Mouse (Mus musculus) lung, postnatal 0 days (tissue): Measurements from ENCODE around the gene Acer3.

Experiments used
- CTCF ChIP-seq: IDR thresholded peaks from 2 replicates; pipeline ENCODE4 v1.5.1; 2016; ENCODE audit warnings: antibody characterized with exemption, mild to moderate bottlenecking
- EP300 ChIP-seq: IDR thresholded peaks from 2 replicates; pipeline ENCODE4 v1.6.1; 2016; ENCODE audit warnings: antibody characterized with exemption, mild to moderate bottlenecking, control low read depth

DNA sequence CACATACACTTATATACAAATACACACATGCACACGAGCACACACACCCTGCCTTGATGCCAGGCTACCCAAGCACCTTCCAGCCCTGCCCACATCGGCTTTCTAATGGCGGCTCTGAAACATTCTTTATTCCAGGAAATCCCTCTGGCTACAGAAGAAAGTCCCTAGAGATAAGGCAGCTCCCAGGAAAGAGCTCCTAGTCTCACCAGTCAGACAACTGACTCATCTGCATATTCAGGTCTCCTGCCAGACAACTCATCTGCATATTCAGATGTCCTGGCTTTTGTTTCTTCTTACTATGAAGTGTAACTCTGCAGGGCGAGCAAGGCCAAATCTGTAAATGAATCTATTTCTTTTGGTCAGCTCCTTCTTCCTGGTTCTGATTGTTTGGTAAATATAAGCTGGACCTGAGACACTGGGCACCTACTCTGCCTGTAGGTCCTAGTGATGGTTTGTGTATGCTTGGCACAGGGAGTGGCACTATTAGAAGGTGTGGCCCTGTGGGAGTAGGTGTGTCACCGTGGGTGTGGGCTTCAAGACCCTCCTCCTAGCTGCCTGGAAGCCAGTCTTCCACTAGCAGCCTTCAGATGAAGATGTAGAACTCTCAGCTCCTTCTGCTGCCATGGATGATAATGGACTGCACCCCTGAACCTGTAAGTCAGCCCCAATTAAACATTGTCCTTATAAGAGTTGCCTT, 163.2 kb downstream of the Acer3 start:
- TF ChIP-seq CTCF (no peak), EP300 (no peak)
